Mouse (Mus musculus) CD4-positive, CD25-positive, alpha-beta regulatory T cell, adult 4 months (primary cell): ENCODE results near the gene Slc9a9. TPM values are rescaled to one million over a fixed set of nuclear protein-coding genes. Genes with fewer than 3 reads are reported as not detected.
A peak's percentile ranks its signal among the peaks of the same experiment; 100 is the strongest.

Experiments
- ATAC-seq: one replicate; pipeline ENCODE4 v1.8.0; 2017
- polyA plus RNA-seq, 2 experiments: library from polyadenylated mRNA; unstranded; fragments of 100-300 nt; shearing (Covaris generic); gene quantifications; one replicate each; pipeline ENCODE4 v1.2.1; 2017

Slc9a9 gene
- polyA plus RNA-seq, 2 experiments from 2014 or later: 35.6 to 44.2 TPM

GRCm38 (mm10) chr9:95226986-95227385, 557.3 kb downstream of the Slc9a9 start:
- no peak for ATAC-seq

GRCm38 (mm10) chr9:95228123-95228522, 558.4 kb downstream of the Slc9a9 start:
- no peak for ATAC-seq

GRCm38 (mm10) chr9:95229147-95229546, 559.4 kb downstream of the Slc9a9 start:
- ATAC-seq: no peak

- ATAC-seq: no peak
These were observed 570.2 kb downstream of the Slc9a9 start for GRCm38 (mm10) chr9:95239900-95240299.

GRCm38 (mm10) chr9:95242628-95243195, 573.0 kb downstream of the Slc9a9 start:
- no peak for ATAC-seq

GRCm38 (mm10) chr9:95254162-95254561, 584.5 kb downstream of the Slc9a9 start:
- peak; percentile 77 for ATAC-seq

- no peak for ATAC-seq
These were observed 586.1 kb downstream of the Slc9a9 start for GRCm38 (mm10) chr9:95255844-95256243.

GRCm38 (mm10) chr9:95256680-95257316, 587.1 kb downstream of the Slc9a9 start:
- no peak for ATAC-seq

GRCm38 (mm10) chr9:95262851-95263250, 593.1 kb downstream of the Slc9a9 start:
- no peak for ATAC-seq

GRCm38 (mm10) chr9:95263867-95264509, 594.3 kb downstream of the Slc9a9 start:
- ATAC-seq: no peak

GRCm38 (mm10) chr9:95266179-95266578, 596.5 kb downstream of the Slc9a9 start:
- ATAC-seq: no peak

GRCm38 (mm10) chr9:95266924-95267323, 597.2 kb downstream of the Slc9a9 start:
- ATAC-seq: no peak

GRCm38 (mm10) chr9:95279590-95280344, 610.1 kb downstream of the Slc9a9 start:
- peak; percentile 86 for ATAC-seq

Other genes starting within 250 kb of the Slc9a9 start
- 1 to 10 TPM; 3.7 to 4.7 TPM for gene 1190002N15Rik, start 131.8 kb upstream of the Slc9a9 start, polyA plus RNA-seq